Mouse (Mus musculus) neural tube, embryonic 10.5 days (tissue): ENCODE measurements around the gene Ttc5.
"Not testable (repeated sequence)": the region's sequence is repeated elsewhere in the genome, so short reads cannot be mapped to it uniquely, and the experiment has no call there.

Experiments used
- DNase-seq: peaks from one replicate; pipeline ENCODE4 v3.0.0-alpha.2; 2017; ENCODE audit warnings: low spot score; ENCODE audit errors: extremely low spot score

Gene Ttc5

DNA sequence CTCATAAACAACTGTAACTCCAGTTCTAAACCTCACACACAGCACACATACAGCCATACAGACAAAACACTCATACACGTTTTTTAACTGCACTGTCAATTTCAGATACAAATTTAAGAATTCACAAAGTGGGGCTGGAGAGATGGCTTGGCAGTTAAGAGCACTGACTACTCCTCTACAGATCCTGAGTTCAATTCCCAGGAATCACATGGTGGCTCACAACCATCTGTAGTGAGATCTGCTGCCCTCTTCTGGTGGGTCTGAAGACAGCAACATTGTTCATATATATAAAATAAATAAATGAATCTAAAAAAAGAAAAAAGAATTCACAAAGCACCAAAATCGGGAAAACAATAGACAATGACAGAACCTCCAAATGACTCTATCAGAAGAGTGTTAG is 14.0 kb downstream of the Ttc5 start:
- DNase-seq: no peak

DNA sequence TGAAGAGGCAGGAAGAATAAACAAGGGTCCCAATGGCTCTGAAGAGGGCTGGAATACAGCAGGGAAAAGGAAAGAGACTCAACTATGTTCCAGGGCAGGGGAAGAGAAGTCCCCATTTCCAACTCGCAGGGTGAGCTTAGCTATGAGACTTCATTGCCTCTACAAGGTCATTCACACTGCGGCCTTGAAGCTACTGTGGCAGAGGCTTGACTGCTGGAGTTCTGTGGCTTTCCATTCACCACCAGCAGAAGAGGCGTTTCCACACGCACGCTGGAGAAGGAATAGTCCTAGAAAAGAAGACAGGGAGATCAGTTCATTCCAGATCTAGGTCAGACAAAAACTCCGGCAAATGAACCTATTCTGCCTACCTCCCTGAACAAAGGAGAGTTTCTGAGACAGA is 19.6 kb downstream of the Ttc5 start:
- no peak for DNase-seq

DNA sequence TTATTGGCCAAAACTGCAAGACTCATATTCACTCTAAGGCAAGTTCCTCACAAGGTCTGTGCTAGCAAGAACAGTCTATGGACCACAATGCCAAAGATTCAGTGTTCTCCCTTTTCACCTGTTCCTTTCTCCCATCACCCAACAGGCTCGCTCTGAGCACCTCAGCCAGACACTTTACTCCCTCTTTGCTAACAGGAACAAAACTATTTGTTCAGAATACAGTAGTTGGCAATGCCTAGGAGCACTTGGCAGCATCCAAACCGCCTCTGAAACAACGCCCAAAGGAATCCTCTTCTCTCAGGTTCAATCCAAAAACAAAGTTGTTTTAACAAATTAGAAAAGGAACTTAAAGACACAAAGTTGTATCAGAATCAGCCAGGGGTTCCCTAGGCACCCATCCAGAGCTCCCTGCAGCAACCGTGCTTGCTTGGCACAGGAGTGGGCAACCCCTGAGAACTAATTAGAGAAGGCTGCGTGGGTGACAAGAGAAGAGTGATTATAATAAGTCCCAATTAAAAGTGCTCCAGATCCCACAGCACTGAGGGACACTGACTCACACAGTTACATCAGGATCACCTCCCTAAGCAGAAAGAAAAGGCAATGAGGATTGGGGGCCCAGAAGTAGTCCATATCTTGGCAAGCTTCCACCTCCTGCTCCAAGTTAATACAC is 26.8 kb downstream of the Ttc5 start:
- DNase-seq: no peak

DNA sequence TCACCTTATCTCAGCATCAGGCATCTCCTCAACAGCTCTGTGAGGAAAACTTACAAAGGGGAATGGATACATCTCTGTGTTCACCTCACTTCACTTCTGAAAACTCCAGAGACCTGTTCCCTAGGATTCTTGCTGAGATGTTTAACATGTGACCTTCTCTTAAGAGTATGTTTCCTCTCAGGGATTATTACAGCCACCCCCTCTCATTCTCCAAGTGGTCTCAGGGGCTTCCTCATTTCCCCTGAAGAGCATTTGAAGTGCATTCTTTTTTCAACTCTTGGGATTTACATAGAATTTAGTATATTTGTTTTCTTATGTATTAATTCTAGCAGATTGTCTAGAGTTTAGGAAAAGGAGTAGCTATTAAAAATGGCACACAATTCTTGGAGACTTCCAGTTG is 40.3 kb downstream of the Ttc5 start, which contains the start of gene Olfr749:
TSS of gene Olfr749 (minus strand) at position 101 of the 400 bp plus-strand sequence.
- no peak for DNase-seq

DNA sequence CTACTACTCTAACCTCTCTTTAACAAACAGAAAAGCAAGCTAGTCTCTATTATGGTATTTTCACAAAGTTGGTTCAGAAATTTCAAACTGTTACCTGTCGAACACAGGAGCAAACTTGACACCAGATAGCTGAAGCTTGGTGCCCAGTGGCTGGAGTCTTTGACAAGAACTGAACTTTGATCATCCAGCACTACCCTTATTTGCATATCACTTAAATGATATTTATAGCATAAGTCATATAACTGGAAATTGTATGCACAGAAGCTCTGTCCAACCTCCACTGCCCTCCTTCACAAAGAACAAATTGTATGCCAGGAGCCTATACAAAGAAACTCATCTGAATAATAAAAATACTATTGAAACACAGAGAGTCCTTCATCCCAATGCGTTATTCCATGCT is 43.7 kb downstream of the Ttc5 start:
- DNase-seq: no peak

DNA sequence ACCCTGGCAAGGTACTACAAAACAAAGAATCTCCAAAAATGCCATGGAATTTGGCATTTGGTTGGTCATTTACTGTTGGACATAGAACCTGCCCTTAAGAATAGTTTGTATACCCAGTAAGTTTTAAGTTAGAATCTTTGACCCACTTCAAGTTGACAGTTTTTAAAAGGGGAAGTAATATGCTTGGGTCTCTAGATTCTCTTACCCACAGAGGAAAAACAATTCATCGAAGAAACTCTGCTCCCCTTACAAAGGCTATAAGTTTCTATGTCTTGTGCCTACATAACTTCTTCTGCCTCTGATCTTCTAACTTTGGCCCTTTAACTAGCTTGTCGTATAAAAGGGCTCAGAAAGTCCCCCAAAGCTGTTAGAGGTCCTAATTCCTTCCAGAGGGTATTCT is 45.0 kb downstream of the Ttc5 start:
- no peak for DNase-seq

DNA sequence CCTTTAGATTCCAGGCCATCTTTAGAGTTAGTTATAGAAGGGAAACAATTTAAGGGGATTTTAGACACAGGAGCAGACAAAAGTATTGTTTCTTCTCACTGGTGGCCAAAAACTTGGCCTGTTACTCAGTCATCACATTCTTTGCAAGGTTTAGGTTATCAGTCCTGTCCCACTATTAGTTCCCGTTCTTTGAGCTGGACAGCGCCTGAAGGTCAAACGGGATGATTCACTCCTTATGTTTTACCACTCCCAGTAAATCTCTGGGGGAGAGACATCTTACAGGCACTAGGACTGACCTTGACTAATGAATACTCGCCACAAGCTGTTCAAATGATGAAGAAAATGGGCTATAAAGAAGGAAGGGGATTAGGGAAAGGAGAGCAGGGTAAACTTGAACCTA is 62.9 kb downstream of the Ttc5 start:
- not testable (repeated sequence) for DNase-seq

DNA sequence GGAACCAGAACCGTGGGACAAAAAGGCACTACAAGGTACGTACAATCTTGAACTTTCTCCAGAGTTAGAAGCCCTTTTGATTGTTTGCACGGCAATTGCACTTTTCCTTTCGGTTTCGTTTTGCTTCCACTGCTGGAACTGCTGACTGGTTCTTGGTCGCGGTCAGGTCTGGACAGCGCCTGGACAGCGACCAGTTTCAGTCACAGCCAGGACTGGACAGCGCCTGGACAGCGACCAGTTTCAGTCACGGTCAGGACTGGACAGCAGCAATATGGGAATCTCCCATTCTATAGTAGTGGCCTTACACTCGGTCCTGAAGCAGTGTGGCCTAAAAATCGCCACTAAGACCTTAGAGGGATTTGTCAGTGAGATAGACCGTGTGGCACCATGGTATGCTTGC is 65.4 kb downstream of the Ttc5 start:
- DNase-seq: not testable (repeated sequence)
